Mouse (Mus musculus) brain, adult 2 months (tissue): ENCODE measurements at regions not wholly inside any gene's neighbourhood (a gene's known extent, or its start where the extent isn't known, plus 50 kb on each side); places are given as distances from the start of the nearest gene placed in this dataset.

Source experiments
- DNase-seq: peaks from one replicate; pipeline ENCODE4 v3.0.0; 2011; ENCODE audit warnings: low read depth, low spot score

DNA sequence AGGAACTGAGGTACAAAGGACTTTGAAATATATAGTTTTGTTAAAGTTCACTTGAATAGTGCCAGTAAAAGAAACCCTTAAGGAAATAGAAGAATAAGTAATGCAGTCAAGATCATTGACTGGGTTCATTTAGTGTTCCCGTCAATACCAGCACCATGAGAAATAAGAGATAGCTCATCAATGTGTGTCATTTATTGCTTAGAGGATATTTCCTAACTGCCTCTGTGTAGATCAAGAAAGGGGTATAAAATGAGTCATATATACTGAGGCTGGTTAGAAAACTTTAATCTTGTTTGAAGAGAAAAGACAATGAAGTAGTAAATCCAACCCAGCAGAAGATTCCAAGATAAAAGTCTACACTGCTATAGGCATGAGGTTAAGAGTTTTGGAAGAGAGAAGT is 1119.3 kb upstream of the Ddx18 start:
- no peak for DNase-seq

DNA sequence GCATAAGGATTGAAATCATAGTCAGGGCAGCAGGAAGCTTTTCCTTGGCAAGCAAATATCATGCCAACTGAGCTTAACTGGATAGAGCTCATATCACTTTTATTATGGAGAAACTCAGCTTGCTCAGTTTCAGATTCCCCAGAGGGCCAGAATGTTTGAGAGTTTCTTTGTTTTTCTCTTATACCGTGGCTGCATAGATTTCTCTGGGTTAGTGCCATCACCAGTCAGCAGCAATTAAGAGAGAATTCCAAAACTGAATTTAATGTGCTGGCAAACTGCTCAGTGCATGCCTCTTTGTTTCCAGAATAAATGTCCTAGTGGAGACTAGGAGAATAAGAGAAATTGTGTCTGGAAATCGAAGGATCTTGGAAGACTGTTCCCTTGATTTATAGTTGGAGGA is 1100.3 kb upstream of the Ddx18 start:
- peak; percentile 46 for DNase-seq

DNA sequence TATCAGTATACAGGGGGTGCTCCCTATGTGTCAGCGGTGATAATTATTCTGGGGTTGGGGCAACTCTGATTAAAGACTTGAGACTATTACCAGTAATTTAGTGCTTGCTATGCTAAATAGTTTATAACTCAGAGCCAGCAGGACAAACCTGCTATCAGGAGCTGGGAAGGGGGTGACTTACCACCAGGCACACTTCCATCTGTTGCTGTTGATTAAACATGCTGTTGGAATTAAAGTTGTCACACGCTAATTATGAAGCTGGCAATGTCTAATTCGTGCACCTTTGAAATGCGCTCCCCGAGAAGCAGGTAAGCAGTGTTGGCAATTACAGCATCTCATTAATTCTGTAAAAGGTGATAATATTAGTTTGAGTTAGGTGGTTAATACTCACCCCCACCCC is 1099.8 kb upstream of the Ddx18 start:
- peak; percentile 2 for DNase-seq
